Mouse (Mus musculus): ENCODE results near the gene Slc30a3. TPM values are rescaled to one million over a fixed set of nuclear protein-coding genes. Genes with fewer than 3 reads are reported as not detected.
A peak's percentile ranks its signal among the peaks of the same experiment; 100 is the strongest.

The Slc30a3 gene
- total RNA-seq (2022): under 1 TPM in 1 of 4 experiments, not detected in 3; 0.16 TPM

- DNase-seq (ENCODE audit: low spot score): no peak
Observed at GRCm38 (mm10) chr5:31108000-31108490, at the start of gene Slc30a3. Slc30a3 (minus strand) TSS chr5:31108237.

GRCm38 (mm10) chr5:31154152-31154553 is 46.1 kb upstream of the Slc30a3 start, which contains the start of gene Mpv17:
Mpv17 (minus strand) TSS chr5:31154251.
- DNase-seq (ENCODE audit: low spot score): peak; percentile 86

GRCm38 (mm10) chr5:31153516-31154151 is 45.6 kb upstream of the Slc30a3 start:
- peak; percentile 36 for DNase-seq (ENCODE audit: low spot score)

- DNase-seq (ENCODE audit: low spot score): peak; percentile 45
Observed at GRCm38 (mm10) chr5:31151746-31152145, 43.7 kb upstream of the Slc30a3 start.

GRCm38 (mm10) chr5:31149781-31150180 is 41.7 kb upstream of the Slc30a3 start:
- no peak for DNase-seq (ENCODE audit: low spot score)

- DNase-seq (ENCODE audit: low spot score): no peak
Observed at GRCm38 (mm10) chr5:31138968-31139425, 31.0 kb upstream of the Slc30a3 start.

- DNase-seq (ENCODE audit: low spot score): no peak
Observed at GRCm38 (mm10) chr5:31138241-31138967, 30.4 kb upstream of the Slc30a3 start, which contains the start of gene Ucn. Ucn (minus strand) TSS chr5:31138829.

- DNase-seq (ENCODE audit: low spot score): no peak
Observed at GRCm38 (mm10) chr5:31137658-31138057, 29.6 kb upstream of the Slc30a3 start.

- DNase-seq (ENCODE audit: low spot score): no peak
Observed at GRCm38 (mm10) chr5:31136730-31137424, 28.8 kb upstream of the Slc30a3 start.

- DNase-seq (ENCODE audit: low spot score): no peak
Observed at GRCm38 (mm10) chr5:31126050-31126449, 18.0 kb upstream of the Slc30a3 start.

- DNase-seq (ENCODE audit: low spot score): no peak
Observed at GRCm38 (mm10) chr5:31123481-31123880, 15.4 kb upstream of the Slc30a3 start.

GRCm38 (mm10) chr5:31121111-31121510 is 13.1 kb upstream of the Slc30a3 start:
- DNase-seq (ENCODE audit: low spot score): no peak

- no peak for DNase-seq (ENCODE audit: low spot score)
Observed at GRCm38 (mm10) chr5:31116912-31117311, 8.9 kb upstream of the Slc30a3 start.

- DNase-seq (ENCODE audit: low spot score): peak; percentile 63
Observed at GRCm38 (mm10) chr5:31116354-31116753, 8.3 kb upstream of the Slc30a3 start, which contains the start of gene Trim54. Trim54 (plus strand) TSS chr5:31116712.

GRCm38 (mm10) chr5:31110781-31111180 is 2.7 kb upstream of the Slc30a3 start:
- DNase-seq (ENCODE audit: low spot score): no peak

GRCm38 (mm10) chr5:31105814-31106335 is 2.2 kb downstream of the Slc30a3 start, which contains the start of gene Dnajc5g:
Dnajc5g (plus strand) TSS chr5:31106285.
- no peak for DNase-seq (ENCODE audit: low spot score)

- DNase-seq (ENCODE audit: low spot score): no peak
Observed at GRCm38 (mm10) chr5:31095711-31096480, 12.1 kb downstream of the Slc30a3 start.

GRCm38 (mm10) chr5:31094799-31095691 is 13.0 kb downstream of the Slc30a3 start:
- DNase-seq (ENCODE audit: low spot score): peak; percentile 67

GRCm38 (mm10) chr5:31094100-31094798 is 13.8 kb downstream of the Slc30a3 start:
- DNase-seq (ENCODE audit: low spot score): no peak

Data from heart, adult 8-10 months (tissue).